Comparison of ENCODE assay signal across 8 mouse cellular contexts in the genomic region with DNA sequence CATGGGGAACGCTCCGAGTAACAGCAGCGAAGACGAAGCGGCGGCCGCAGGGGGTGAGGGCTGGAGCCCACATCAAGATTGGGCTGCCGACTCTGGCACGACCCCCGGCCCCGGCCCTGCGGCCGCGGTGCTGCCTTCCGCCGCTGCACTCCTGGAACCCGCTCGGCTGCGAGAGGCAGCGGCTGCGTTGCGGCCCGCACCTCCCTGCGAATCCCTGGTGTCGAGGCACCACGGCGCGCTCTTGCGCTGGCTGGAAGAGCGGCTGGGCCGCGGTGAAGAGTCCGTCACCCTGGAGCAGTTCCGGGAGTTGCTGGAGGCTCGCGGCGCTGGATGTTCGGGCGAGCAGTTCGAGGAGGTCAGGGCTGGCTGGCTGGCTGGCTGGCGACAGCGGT. TPM values are rescaled to one million over a fixed set of nuclear protein-coding genes. Genes with fewer than 3 reads are reported as not detected.
DNase-seq lines count a peak whose midpoint lies in the region; ATAC-seq and TF ChIP-seq lines count a peak whose summit lies in the region.

No protein-coding gene starts in this region.

- H3K4me3 ChIP-seq in layer of hippocampus, adult 2 months = peak overlapping the region; percentile 97
- peak overlapping the region; percentile 90 for H3K4me3 ChIP-seq in brown adipose tissue, adult 24 weeks (ENCODE audit: insufficient read depth, low read depth, low read length)
- H3K4me3 ChIP-seq in hindbrain, embryonic 10.5 days = peak overlapping the region; percentile 100

- H3K4me1 ChIP-seq in brown adipose tissue, adult 24 weeks (ENCODE audit: control insufficient read depth, insufficient read depth, insufficient read length, low read length) = peaks cover 6% of the 10 kb centered on the region; the same call in 1 of the 2 replicates
- H3K4me1 ChIP-seq in hindbrain, embryonic 10.5 days (replicated peaks) = peaks cover 23% of the 10 kb centered on the region

- no peaks in the 10 kb centered on the region for H3K9me3 ChIP-seq in hindbrain, embryonic 10.5 days

- no peak for TF ChIP-seq CTCF in layer of hippocampus, adult 2 months (conservative IDR thresholded peaks at IDR 0.05)

- H3K36me3 ChIP-seq in hindbrain, embryonic 10.5 days = no peaks in the 10 kb centered on the region

- ATAC-seq in megakaryocyte, adult 5-6 weeks (ENCODE audit: poor library complexity, severe bottlenecking) = peak; percentile 11; the same call in 1 of the 2 replicates

- under 1% methylated on average over 42 of the region's 42 CpGs for WGBS in hindbrain, embryonic 10.5 days

- no peak for DNase-seq in layer of hippocampus, adult 2 months (ENCODE audit: low spot score in 2 of 2)
- DNase-seq in layer of hippocampus, adult 8-10 months (ENCODE audit: low spot score in 2 of 2) = no peak
- DNase-seq in hindbrain, embryonic 10.5 days (ENCODE audit: low spot score) = no peak
- DNase-seq in cerebellum, adult 9-11 months = no peak
- no peak for DNase-seq in embryo, embryonic 11 days
- no peak for DNase-seq in gastrocnemius, adult 18-20 months (ENCODE audit: low spot score)

- H3K27me3 ChIP-seq in hindbrain, embryonic 10.5 days (ENCODE audit: insufficient read depth, poor library complexity, severe bottlenecking) = no peaks in the 10 kb centered on the region

- H3K27ac ChIP-seq in layer of hippocampus, adult 2 months = peak overlapping the region; percentile 94
- H3K27ac ChIP-seq in brown adipose tissue, adult 24 weeks (replicated peaks; ENCODE audit: low read depth, low read length) = peak overlapping the region; percentile 38
- H3K27ac ChIP-seq in hindbrain, embryonic 10.5 days = peak overlapping the region; percentile 92

RNA-seq across cellular contexts. Expression of a gene that starts 0.3 kb away (rescaled TPM):
- 10 to 100 TPM; 47.8 to 49.5 TPM for total RNA-seq in layer of hippocampus, adult 2 months (2021)
- total RNA-seq in layer of hippocampus, adult 8-10 months (2022) = 10 to 100 TPM; 41.5 to 51.8 (median 45.2) TPM
- 7.5 and 8.8 TPM in 2 replicates for polyA plus RNA-seq in brown adipose tissue, adult 24 weeks (2012; ENCODE audit: insufficient read depth, insufficient read length, missing spikeins)
- 7.5 and 8.6 TPM in 2 replicates for polyA plus RNA-seq in hindbrain, embryonic 10.5 days (2016; fragmentation: Nextera tagmentation; extraction: Ambion mirVana)
- 26.9 and 27.1 TPM in 2 replicates for total RNA-seq in megakaryocyte, adult 5-6 weeks (2015)
- 32.1 and 43.5 TPM in 2 replicates for total RNA-seq in megakaryocyte, adult 5-6 weeks (2017)
- 10 to 100 TPM; 10.2 to 12.9 TPM for total RNA-seq in gastrocnemius, adult 18-20 months (2021)

RNA-seq across cellular contexts. Expression of a gene that starts 0.3 kb away (rescaled TPM):
- total RNA-seq in layer of hippocampus, adult 2 months (2021) = 10 to 100 TPM; 17.9 to 19.9 TPM
- 10 to 100 TPM; 17.3 to 19.6 (median 18.8) TPM for total RNA-seq in layer of hippocampus, adult 8-10 months (2022)
- polyA plus RNA-seq in brown adipose tissue, adult 24 weeks (2012; ENCODE audit: insufficient read depth, insufficient read length, missing spikeins) = 17.2 and 18.7 TPM in 2 replicates
- polyA plus RNA-seq in hindbrain, embryonic 10.5 days (2016; fragmentation: Nextera tagmentation; extraction: Ambion mirVana) = 5.0 and 6.1 TPM in 2 replicates
- 2.9 and 4.0 TPM in 2 replicates for total RNA-seq in megakaryocyte, adult 5-6 weeks (2015)
- 3.9 and 5.6 TPM in 2 replicates for total RNA-seq in megakaryocyte, adult 5-6 weeks (2017)
- total RNA-seq in gastrocnemius, adult 18-20 months (2021) = 10 to 100 TPM; 22.1 to 25.1 TPM

Comparison
In these comparisons a context has a peak if more than half of its experiments do, and no peak if none do; other contexts are left out.
1. H3K27ac ChIP-seq: peak in every context shown above with its lines; median percentile 94 in layer of hippocampus, adult 2 months; 92 in hindbrain, embryonic 10.5 days; 38 in brown adipose tissue, adult 24 weeks.